Mouse (Mus musculus): ENCODE results near the gene Zbtb39. TPM values are rescaled to one million over a fixed set of nuclear protein-coding genes. Genes with fewer than 3 reads are reported as not detected.

The Zbtb39 gene
- polyA plus RNA-seq, 1 experiment from 2014 or later = 2.5 TPM

GRCm38 (mm10) chr10:127736916-127737315, 2.4 kb upstream of the Zbtb39 start:
- no peak overlapping the region for H3K27ac ChIP-seq (ENCODE audit: poor library complexity, severe bottlenecking)
- ATAC-seq (ENCODE audit: insufficient number of reproducible peaks, low FRiP score) = no peak
- H3K36me3 ChIP-seq = peaks cover 7% of the 10 kb centered on the region
- no peaks in the 10 kb centered on the region for H3K9me3 ChIP-seq (replicated peaks)
- no peak overlapping the region for H3K4me2 ChIP-seq
- no peak overlapping the region for H3K9ac ChIP-seq
- H3K4me1 ChIP-seq (replicated peaks) = peaks cover 14% of the 10 kb centered on the region
- 48% methylated on average over 4 of the region's 4 CpGs for WGBS
- no peaks in the 10 kb centered on the region for H3K27me3 ChIP-seq (replicated peaks)
- H3K4me3 ChIP-seq = no peak overlapping the region

- no peak overlapping the region for H3K27ac ChIP-seq (ENCODE audit: poor library complexity, severe bottlenecking)
- H3K4me3 ChIP-seq = no peak overlapping the region
- no peak overlapping the region for H3K4me2 ChIP-seq
- peaks cover 14% of the 10 kb centered on the region for H3K36me3 ChIP-seq
- no peak for ATAC-seq (ENCODE audit: insufficient number of reproducible peaks, low FRiP score)
- H3K9ac ChIP-seq = no peak overlapping the region
- peaks cover 14% of the 10 kb centered on the region for H3K4me1 ChIP-seq (replicated peaks)
- no peaks in the 10 kb centered on the region for H3K27me3 ChIP-seq (replicated peaks)
- 30% methylated on average over 2 of the region's 2 CpGs for WGBS
- no peaks in the 10 kb centered on the region for H3K9me3 ChIP-seq (replicated peaks)
These were observed 1.8 kb upstream of the Zbtb39 start for GRCm38 (mm10) chr10:127737552-127737951.

GRCm38 (mm10) chr10:127738151-127738882, 1.0 kb upstream of the Zbtb39 start:
- H3K4me1 ChIP-seq (replicated peaks) = peaks cover 14% of the 10 kb centered on the region
- H3K27me3 ChIP-seq (replicated peaks) = no peaks in the 10 kb centered on the region
- 0 out of 2 replicates have a peak, but pooled peaks have one; percentile 31 for ATAC-seq (ENCODE audit: insufficient number of reproducible peaks, low FRiP score)
- no peak overlapping the region for H3K9ac ChIP-seq
- H3K4me3 ChIP-seq = peak overlapping the region; percentile 99; the same call in 1 of the 2 replicates
- H3K36me3 ChIP-seq = peaks cover 21% of the 10 kb centered on the region
- H3K27ac ChIP-seq (ENCODE audit: poor library complexity, severe bottlenecking) = no peak overlapping the region
- H3K4me2 ChIP-seq = peak overlapping the region; percentile 77
- 32% methylated on average over 13 of the region's 13 CpGs for WGBS
- no peaks in the 10 kb centered on the region for H3K9me3 ChIP-seq (replicated peaks)

- peak overlapping the region; percentile 99 for H3K9ac ChIP-seq
- ATAC-seq (ENCODE audit: insufficient number of reproducible peaks, low FRiP score) = peak; percentile 63
- no peaks in the 10 kb centered on the region for H3K27me3 ChIP-seq (replicated peaks)
- under 1% methylated on average over 50 of the region's 55 CpGs for WGBS
- H3K27ac ChIP-seq (ENCODE audit: poor library complexity, severe bottlenecking) = peak overlapping the region; percentile 74
- H3K4me2 ChIP-seq = peak overlapping the region; percentile 77
- peaks cover 14% of the 10 kb centered on the region for H3K4me1 ChIP-seq (replicated peaks)
- H3K9me3 ChIP-seq (replicated peaks) = no peaks in the 10 kb centered on the region
- H3K4me3 ChIP-seq = peak overlapping the region; percentile 99
- H3K36me3 ChIP-seq = peaks cover 35% of the 10 kb centered on the region
These were observed 373 bp downstream of the Zbtb39 start for GRCm38 (mm10) chr10:127739661-127740161.

GRCm38 (mm10) chr10:127744661-127745060, 5.3 kb downstream of the Zbtb39 start:
- peaks cover 68% of the 10 kb centered on the region for H3K36me3 ChIP-seq

GRCm38 (mm10) chr10:127745886-127746285, 6.5 kb downstream of the Zbtb39 start:
- ATAC-seq (ENCODE audit: insufficient number of reproducible peaks, low FRiP score) = no peak

More at GRCm38 (mm10) chr10:127744661-127745060, 5.3 kb downstream of the Zbtb39 start:
- WGBS = 67% methylated on average over 5 of the region's 5 CpGs
- no peaks in the 10 kb centered on the region for H3K9me3 ChIP-seq (replicated peaks)
- peaks cover 29% of the 10 kb centered on the region for H3K4me1 ChIP-seq (replicated peaks)
- no peak overlapping the region for H3K27ac ChIP-seq (ENCODE audit: poor library complexity, severe bottlenecking)
- H3K4me2 ChIP-seq = no peak overlapping the region
- H3K27me3 ChIP-seq (replicated peaks) = no peaks in the 10 kb centered on the region
- no peak overlapping the region for H3K9ac ChIP-seq
- ATAC-seq (ENCODE audit: insufficient number of reproducible peaks, low FRiP score) = no peak
- H3K4me3 ChIP-seq = no peak overlapping the region

GRCm38 (mm10) chr10:127747254-127747653, 7.9 kb downstream of the Zbtb39 start:
- Histone ChIP-seq H3K9me3 (replicated peaks) (no peaks in the 10 kb centered on the region), H3K36me3 (peaks cover 60% of the 10 kb centered on the region), H3K4me3 (peak overlapping the region; percentile 48; the same call in 1 of the 2 replicates), H3K27ac (ENCODE audit: poor library complexity, severe bottlenecking) (peak overlapping the region; percentile 45), H3K9ac (peak overlapping the region; percentile 44; the same call in 1 of the 2 replicates), H3K4me2 (peak overlapping the region; percentile 61), H3K27me3 (replicated peaks) (no peaks in the 10 kb centered on the region), H3K4me1 (replicated peaks) (peaks cover 31% of the 10 kb centered on the region)
- ATAC-seq (ENCODE audit: insufficient number of reproducible peaks, low FRiP score) = no peak
- 70% methylated on average over 8 of the region's 8 CpGs for WGBS

More at GRCm38 (mm10) chr10:127745886-127746285, 6.5 kb downstream of the Zbtb39 start:
- no peak overlapping the region for H3K4me3 ChIP-seq
- H3K4me2 ChIP-seq = no peak overlapping the region
- 68% methylated on average over 5 of the region's 5 CpGs for WGBS
- no peak overlapping the region for H3K9ac ChIP-seq
- H3K9me3 ChIP-seq (replicated peaks) = no peaks in the 10 kb centered on the region
- no peak overlapping the region for H3K27ac ChIP-seq (ENCODE audit: poor library complexity, severe bottlenecking)
- no peaks in the 10 kb centered on the region for H3K27me3 ChIP-seq (replicated peaks)
- peaks cover 31% of the 10 kb centered on the region for H3K4me1 ChIP-seq (replicated peaks)
- peaks cover 71% of the 10 kb centered on the region for H3K36me3 ChIP-seq

GRCm38 (mm10) chr10:127748847-127749612, 9.7 kb downstream of the Zbtb39 start:
- peak overlapping the region; percentile 48 for H3K4me3 ChIP-seq
- WGBS = 5% methylated on average over 8 of the region's 8 CpGs
- H3K27ac ChIP-seq (ENCODE audit: poor library complexity, severe bottlenecking) = peak overlapping the region; percentile 75
- H3K4me2 ChIP-seq = peak overlapping the region; percentile 61
- no peaks in the 10 kb centered on the region for H3K27me3 ChIP-seq (replicated peaks)
- H3K9ac ChIP-seq = peak overlapping the region; percentile 72
- H3K9me3 ChIP-seq (replicated peaks) = no peaks in the 10 kb centered on the region
- peaks cover 42% of the 10 kb centered on the region for H3K36me3 ChIP-seq
- no peak for ATAC-seq (ENCODE audit: insufficient number of reproducible peaks, low FRiP score)
- H3K4me1 ChIP-seq (replicated peaks) = peaks cover 31% of the 10 kb centered on the region

- Histone ChIP-seq H3K9ac (peak overlapping the region; percentile 72), H3K4me3 (peak overlapping the region; percentile 48), H3K9me3 (replicated peaks) (no peaks in the 10 kb centered on the region), H3K36me3 (peaks cover 30% of the 10 kb centered on the region), H3K27me3 (replicated peaks) (no peaks in the 10 kb centered on the region), H3K27ac (ENCODE audit: poor library complexity, severe bottlenecking) (peak overlapping the region; percentile 75), H3K4me2 (peak overlapping the region; percentile 61), H3K4me1 (replicated peaks) (peaks cover 41% of the 10 kb centered on the region)
- no peak for ATAC-seq (ENCODE audit: insufficient number of reproducible peaks, low FRiP score)
- WGBS = 42% methylated on average over 24 of the region's 24 CpGs
These were observed 10.9 kb downstream of the Zbtb39 start for GRCm38 (mm10) chr10:127750136-127750777.

GRCm38 (mm10) chr10:127751548-127751947, 12.2 kb downstream of the Zbtb39 start, which contains the start of gene Gpr182:
Gene Gpr182, minus strand, starts transcription at chr10:127751732.
- H3K27ac ChIP-seq (ENCODE audit: poor library complexity, severe bottlenecking) = peak within 1 kb of the TSS; percentile 75

More at GRCm38 (mm10) chr10:127751548-127751947, 12.2 kb downstream of the Zbtb39 start, which contains the start of gene Gpr182:
- H3K9ac ChIP-seq = peak within 1 kb of the TSS; percentile 72
- H3K4me1 ChIP-seq (replicated peaks) = peaks cover 46% of the 10 kb centered on the region
- peak within 1 kb of the TSS; percentile 61 for H3K4me2 ChIP-seq
- peaks cover 22% of the 10 kb centered on the region for H3K36me3 ChIP-seq
- peak within 1 kb of the TSS; percentile 48 for H3K4me3 ChIP-seq
- WGBS = 27% methylated on average over 8 of the region's 8 CpGs
- no peaks in the 10 kb centered on the region for H3K9me3 ChIP-seq (replicated peaks)
- peak; percentile 78 for ATAC-seq (ENCODE audit: insufficient number of reproducible peaks, low FRiP score)
- H3K27me3 ChIP-seq (replicated peaks) = no peaks in the 10 kb centered on the region

Measured in heart, embryonic 12.5 days (tissue).